Mouse (Mus musculus) stomach, embryonic 16.5 days (tissue): ENCODE measurements around the gene Ankrd27. TPM values are rescaled to one million over a fixed set of nuclear protein-coding genes. Genes with fewer than 3 reads are reported as not detected.

Source experiments
- ATAC-seq: fragments of 200-750 bp; cut with Nextera tagmentation; 2 replicates; pipeline ENCODE4 v1.8.0; 2017; ENCODE audit warnings: moderate number of reproducible peaks, moderate TSS enrichment; ENCODE audit not compliant: insufficient read depth, low FRiP score
- H3K27ac ChIP-seq: fragments of 300-500 bp; sonication (generic); 2 replicates; pipeline ENCODE4 v1.5.1; 2014; ENCODE audit warnings: low read length
- H3K27me3 ChIP-seq: fragments of 300-500 bp; sonication (generic); 2 replicates; pipeline ENCODE4 v1.6.1; 2014; ENCODE audit warnings: low read length, control low read depth, mixed read lengths; ENCODE audit not compliant: control insufficient read depth, insufficient read depth
- H3K36me3 ChIP-seq: fragments of 300-500 bp; sonication (generic); 2 replicates; pipeline ENCODE4 v1.6.1; 2014; ENCODE audit warnings: low read length; ENCODE audit not compliant: control insufficient read depth, insufficient read depth
- H3K4me1 ChIP-seq: fragments of 300-500 bp; sonication (generic); 2 replicates; pipeline ENCODE4 v1.6.1; 2014; ENCODE audit warnings: low read length, control low read depth, mixed read lengths; ENCODE audit not compliant: control insufficient read depth, insufficient read depth
- H3K4me2 ChIP-seq: fragments of 300-500 bp; sonication (generic); 2 replicates; pipeline ENCODE4 v1.6.1; 2014; ENCODE audit warnings: low read depth, low read length, mixed read lengths
- H3K4me3 ChIP-seq: fragments of 300-500 bp; sonication (generic); replicated peaks from 2 replicates; pipeline ENCODE4 v1.5.1; 2014; ENCODE audit warnings: mild to moderate bottlenecking, low read length
- H3K9ac ChIP-seq: fragments of 300-500 bp; sonication (generic); 2 replicates; pipeline ENCODE4 v1.6.1; 2014; ENCODE audit warnings: low read length
- H3K9me3 ChIP-seq: fragments of 300-500 bp; sonication (generic); replicated peaks from 2 replicates; pipeline ENCODE4 v1.6.1; 2016; ENCODE audit warnings: low read length, control low read depth; ENCODE audit not compliant: control insufficient read depth
- WGBS: fragments of 180-500 bp; shearing (Covaris S2); extraction: QIAGEN DNeasy Blood & Tissue Kit; methylation state at CpG from one replicate; pipeline ENCODE4 v1.1.7; 2014; 5-methylcytosine and 5-hydroxymethylcytosine counted together
- polyA plus RNA-seq: library from polyadenylated mRNA; unstranded; fragments of >200 nt; fragmentation: Nextera tagmentation; extraction: Ambion mirVana; gene quantifications from 2 replicates; pipeline ENCODE4 v1.2.1, GENCODE M21; 2015

The Ankrd27 gene
- polyA plus RNA-seq, 1 experiment from 2014 or later: 38.0 TPM

- H3K9ac ChIP-seq: no peak overlapping the region
- 79% methylated on average over 9 of the region's 9 CpGs for WGBS
- peaks cover 13% of the 10 kb centered on the region for H3K27me3 ChIP-seq
- H3K36me3 ChIP-seq: peaks cover 6% of the 10 kb centered on the region
- peaks cover 22% of the 10 kb centered on the region for H3K4me1 ChIP-seq
- no peaks in the 10 kb centered on the region for H3K9me3 ChIP-seq
- H3K4me3 ChIP-seq: no peak overlapping the region
- no peak for ATAC-seq
- H3K4me2 ChIP-seq: no peak overlapping the region
- no peak overlapping the region for H3K27ac ChIP-seq
These were observed 2.8 kb downstream of the Ankrd27 start for GRCm38 (mm10) chr7:35588680-35589428.

- no peak overlapping the region for H3K9ac ChIP-seq
- no peaks in the 10 kb centered on the region for H3K9me3 ChIP-seq
- H3K4me3 ChIP-seq: no peak overlapping the region
- H3K27me3 ChIP-seq: peaks cover 7% of the 10 kb centered on the region
- ATAC-seq: no peak
- H3K36me3 ChIP-seq: peaks cover 6% of the 10 kb centered on the region
- H3K27ac ChIP-seq: no peak overlapping the region
- peaks cover 18% of the 10 kb centered on the region for H3K4me1 ChIP-seq
- WGBS: 72% methylated on average over 6 of the region's 7 CpGs
- no peak overlapping the region for H3K4me2 ChIP-seq
These were observed 3.4 kb downstream of the Ankrd27 start for GRCm38 (mm10) chr7:35589485-35589884.

- WGBS: 86% methylated on average over 10 of the region's 10 CpGs
- H3K4me1 ChIP-seq: peaks cover 18% of the 10 kb centered on the region
- no peak for ATAC-seq
- no peaks in the 10 kb centered on the region for H3K27me3 ChIP-seq
- H3K27ac ChIP-seq: no peak overlapping the region
- H3K4me2 ChIP-seq: no peak overlapping the region
- peaks cover 6% of the 10 kb centered on the region for H3K36me3 ChIP-seq
- H3K4me3 ChIP-seq: no peak overlapping the region
- no peaks in the 10 kb centered on the region for H3K9me3 ChIP-seq
- H3K9ac ChIP-seq: no peak overlapping the region
These were observed 4.7 kb downstream of the Ankrd27 start for GRCm38 (mm10) chr7:35590731-35591191.

- H3K4me1 ChIP-seq: no peaks in the 10 kb centered on the region
- no peaks in the 10 kb centered on the region for H3K27me3 ChIP-seq
- H3K27ac ChIP-seq: no peak overlapping the region
- H3K9me3 ChIP-seq: no peaks in the 10 kb centered on the region
- H3K4me2 ChIP-seq: no peak overlapping the region
- ATAC-seq: no peak
- 89% methylated on average over 5 of the region's 5 CpGs for WGBS
- H3K9ac ChIP-seq: no peak overlapping the region
- no peak overlapping the region for H3K4me3 ChIP-seq
- peaks cover 6% of the 10 kb centered on the region for H3K36me3 ChIP-seq
These were observed 8.3 kb downstream of the Ankrd27 start for GRCm38 (mm10) chr7:35594311-35594710.

GRCm38 (mm10) chr7:35599492-35599891, 13.4 kb downstream of the Ankrd27 start:
- Histone ChIP-seq H3K27me3 (no peaks in the 10 kb centered on the region), H3K9me3 (no peaks in the 10 kb centered on the region), H3K36me3 (peaks cover 2% of the 10 kb centered on the region; the same call in 1 of the 2 replicates), H3K4me3 (no peak overlapping the region), H3K9ac (no peak overlapping the region), H3K4me2 (no peak overlapping the region), H3K4me1 (no peaks in the 10 kb centered on the region), H3K27ac (no peak overlapping the region)
- no peak for ATAC-seq
- 83% methylated on average over 9 of the region's 9 CpGs for WGBS

- H3K9ac ChIP-seq: no peak overlapping the region
- no peak overlapping the region for H3K4me2 ChIP-seq
- H3K9me3 ChIP-seq: no peaks in the 10 kb centered on the region
- no peaks in the 10 kb centered on the region for H3K4me1 ChIP-seq
- ATAC-seq: no peak
- H3K27ac ChIP-seq: no peak overlapping the region
- H3K4me3 ChIP-seq: no peak overlapping the region
- H3K27me3 ChIP-seq: no peaks in the 10 kb centered on the region
- 88% methylated on average over 10 of the region's 10 CpGs for WGBS
- H3K36me3 ChIP-seq: peaks cover 2% of the 10 kb centered on the region; the same call in 1 of the 2 replicates
These were observed 14.0 kb downstream of the Ankrd27 start for GRCm38 (mm10) chr7:35600031-35600430.

- WGBS: 83% methylated on average over 6 of the region's 6 CpGs
- H3K4me3 ChIP-seq: no peak overlapping the region
- no peak for ATAC-seq
- no peak overlapping the region for H3K9ac ChIP-seq
- H3K9me3 ChIP-seq: no peaks in the 10 kb centered on the region
- H3K4me1 ChIP-seq: no peaks in the 10 kb centered on the region
- H3K27ac ChIP-seq: no peak overlapping the region
- no peaks in the 10 kb centered on the region for H3K27me3 ChIP-seq
- no peak overlapping the region for H3K4me2 ChIP-seq
- peaks cover 2% of the 10 kb centered on the region; the same call in 1 of the 2 replicates for H3K36me3 ChIP-seq
These were observed 15.1 kb downstream of the Ankrd27 start for GRCm38 (mm10) chr7:35601106-35601505.

GRCm38 (mm10) chr7:35602766-35603165, 16.7 kb downstream of the Ankrd27 start:
- Histone ChIP-seq H3K9ac (no peak overlapping the region), H3K4me2 (no peak overlapping the region), H3K27ac (no peak overlapping the region), H3K27me3 (no peaks in the 10 kb centered on the region), H3K9me3 (no peaks in the 10 kb centered on the region), H3K4me1 (no peaks in the 10 kb centered on the region), H3K4me3 (no peak overlapping the region), H3K36me3 (peaks cover 13% of the 10 kb centered on the region; the same call in 1 of the 2 replicates)
- 94% methylated on average over 5 of the region's 5 CpGs for WGBS
- ATAC-seq: no peak

GRCm38 (mm10) chr7:35606816-35607215, 20.8 kb downstream of the Ankrd27 start:
- Histone ChIP-seq H3K9ac (no peak overlapping the region), H3K4me3 (no peak overlapping the region), H3K4me2 (no peak overlapping the region), H3K27ac (no peak overlapping the region), H3K36me3 (peaks cover 27% of the 10 kb centered on the region), H3K9me3 (no peaks in the 10 kb centered on the region), H3K4me1 (no peaks in the 10 kb centered on the region), H3K27me3 (no peaks in the 10 kb centered on the region)
- WGBS: 88% methylated on average over 10 of the region's 10 CpGs
- ATAC-seq: no peak
